Mouse (Mus musculus): Measurements from ENCODE around the gene Foxn3. TPM values are rescaled to one million over a fixed set of nuclear protein-coding genes. Genes with fewer than 3 reads are reported as not detected.
A peak's percentile ranks its signal among the peaks of the same experiment; 100 is the strongest.

Foxn3 gene
- total RNA-seq, 2 experiments from 2014 or later, result 98.5 to 102 TPM

- DNase-seq, result no peak
Measured at GRCm38 (mm10) chr12:99326157-99326556, 237.2 kb downstream of the Foxn3 start.

GRCm38 (mm10) chr12:99321633-99322431 lies 241.6 kb downstream of the Foxn3 start:
- DNase-seq, result no peak

GRCm38 (mm10) chr12:99320966-99321496 lies 242.4 kb downstream of the Foxn3 start:
- DNase-seq, result no peak

GRCm38 (mm10) chr12:99319896-99320295 lies 243.5 kb downstream of the Foxn3 start:
- DNase-seq, result no peak

- no peak for DNase-seq
Measured at GRCm38 (mm10) chr12:99319171-99319570, 244.2 kb downstream of the Foxn3 start.

GRCm38 (mm10) chr12:99315931-99316330 lies 247.5 kb downstream of the Foxn3 start:
- DNase-seq, result no peak

GRCm38 (mm10) chr12:99314817-99315216 lies 248.6 kb downstream of the Foxn3 start:
- DNase-seq, result no peak

- DNase-seq, result no peak
Measured at GRCm38 (mm10) chr12:99311303-99311702, 252.1 kb downstream of the Foxn3 start.

- DNase-seq, result no peak
Measured at GRCm38 (mm10) chr12:99309937-99310336, 253.4 kb downstream of the Foxn3 start.

- DNase-seq, result no peak
Measured at GRCm38 (mm10) chr12:99308541-99309089, 254.8 kb downstream of the Foxn3 start.

GRCm38 (mm10) chr12:99306536-99307204 lies 256.7 kb downstream of the Foxn3 start:
- DNase-seq, result no peak

- peak; percentile 47 to 50 for DNase-seq
Measured at GRCm38 (mm10) chr12:99305784-99306535, 257.4 kb downstream of the Foxn3 start.

- no peak for DNase-seq
Measured at GRCm38 (mm10) chr12:99305324-99305723, 258.1 kb downstream of the Foxn3 start.

- no peak for DNase-seq
Measured at GRCm38 (mm10) chr12:99304056-99304455, 259.3 kb downstream of the Foxn3 start.

GRCm38 (mm10) chr12:99303581-99303980 lies 259.8 kb downstream of the Foxn3 start:
- DNase-seq, result no peak

GRCm38 (mm10) chr12:99299900-99300299 lies 263.5 kb downstream of the Foxn3 start:
- no peak for DNase-seq

GRCm38 (mm10) chr12:99298851-99299600 lies 264.4 kb downstream of the Foxn3 start:
- DNase-seq, result no peak

- DNase-seq, result no peak
Measured at GRCm38 (mm10) chr12:99298242-99298641, 265.1 kb downstream of the Foxn3 start.

GRCm38 (mm10) chr12:99297792-99298191 lies 265.6 kb downstream of the Foxn3 start:
- no peak for DNase-seq

GRCm38 (mm10) chr12:99293532-99293931 lies 269.9 kb downstream of the Foxn3 start:
- no peak for DNase-seq

GRCm38 (mm10) chr12:99292152-99292551 lies 271.2 kb downstream of the Foxn3 start:
- DNase-seq, result no peak

- DNase-seq, result no peak
Measured at GRCm38 (mm10) chr12:99287081-99287480, 276.3 kb downstream of the Foxn3 start.

All from heart, adult 18-20 months (tissue).